Mouse (Mus musculus) T-helper 17 cell (primary cell): ENCODE results near the gene Ddx39b.

Experiments
- in situ Hi-C, 2 experiments: fragments of 300-600 bp; cut with MboI, MseI; formaldehyde crosslinking; loops; 1 replicate in 1 of 2; 2 replicates in 1 of 2; pipeline ENCODE4 v1.15.1; 2025; ENCODE audit warnings: high pct_unique_total_duplicates in 2 of 2

Ddx39b gene

DNA sequence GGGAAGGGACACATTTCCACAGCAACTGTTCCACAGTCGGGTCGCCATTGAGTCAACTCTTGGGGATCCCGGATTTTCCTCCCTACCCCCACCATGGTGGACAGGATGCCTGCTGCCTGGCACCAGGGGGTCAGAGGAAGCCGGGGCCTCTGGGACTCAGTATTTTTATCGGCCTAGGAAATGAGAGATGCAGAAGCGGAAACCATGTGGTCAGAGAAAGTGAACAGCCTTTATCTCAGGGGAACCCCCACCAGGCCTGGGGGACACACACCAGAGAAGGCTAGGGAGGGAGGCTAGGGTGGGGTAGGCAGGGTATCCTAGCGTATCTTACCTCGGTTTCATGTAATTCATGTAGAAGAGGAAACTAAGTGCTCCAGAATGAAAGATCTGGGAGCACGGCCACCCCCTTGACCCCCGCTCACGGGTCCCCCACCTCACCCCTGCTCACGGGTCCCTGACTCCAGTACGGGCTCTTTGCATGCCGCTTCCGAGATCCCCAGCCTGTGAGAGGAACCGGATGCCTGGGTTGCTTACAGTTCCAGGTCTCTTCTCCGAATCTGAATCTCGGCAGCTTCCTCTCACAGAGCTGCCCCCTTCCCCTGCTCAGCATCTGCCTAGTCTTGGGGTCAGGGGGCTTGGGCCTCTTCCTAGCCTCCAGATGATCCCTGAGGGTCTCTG, 22.9 kb upstream of the Ddx39b start:
- in situ Hi-C loops: loop anchor here (10.0 to 25.0 kb wide), 2 partner anchors 824 to 1031 kb away; partner anchors contain the start of genes Psmb8 (in 2 of the 2), Psmb9 (in 2 of the 2), Tap1 (in 2 of the 2) and BC051142 (in 1 of the 2)

DNA sequence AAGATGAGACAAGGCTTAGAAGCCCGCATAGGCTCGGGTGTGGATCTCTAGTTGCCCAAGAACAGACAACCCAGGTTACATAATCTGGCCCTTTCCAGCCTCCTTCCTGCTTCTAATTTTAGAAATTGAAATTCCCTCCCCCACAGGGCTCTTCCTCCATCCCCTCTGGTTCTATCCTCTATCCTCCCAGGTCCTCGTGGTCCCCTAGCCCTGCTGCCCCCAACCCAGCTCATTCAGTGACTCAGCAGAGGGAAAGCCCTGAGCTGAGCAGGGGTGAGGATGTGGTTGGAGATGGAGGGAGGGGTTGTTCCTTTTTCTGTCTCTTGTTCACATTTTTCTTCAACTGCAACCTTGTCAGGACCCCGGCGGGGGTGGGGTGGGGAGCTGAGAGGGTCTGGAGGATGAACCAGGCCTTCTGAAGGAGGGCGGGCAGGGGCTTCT, 21.9 kb upstream of the Ddx39b start:
- in situ Hi-C loops: loop anchor here (10.0 to 25.0 kb wide), 2 partner anchors 825 to 1032 kb away; partner anchors contain the start of genes Psmb8 (in 2 of the 2), Psmb9 (in 2 of the 2), Tap1 (in 2 of the 2) and BC051142 (in 1 of the 2)

DNA sequence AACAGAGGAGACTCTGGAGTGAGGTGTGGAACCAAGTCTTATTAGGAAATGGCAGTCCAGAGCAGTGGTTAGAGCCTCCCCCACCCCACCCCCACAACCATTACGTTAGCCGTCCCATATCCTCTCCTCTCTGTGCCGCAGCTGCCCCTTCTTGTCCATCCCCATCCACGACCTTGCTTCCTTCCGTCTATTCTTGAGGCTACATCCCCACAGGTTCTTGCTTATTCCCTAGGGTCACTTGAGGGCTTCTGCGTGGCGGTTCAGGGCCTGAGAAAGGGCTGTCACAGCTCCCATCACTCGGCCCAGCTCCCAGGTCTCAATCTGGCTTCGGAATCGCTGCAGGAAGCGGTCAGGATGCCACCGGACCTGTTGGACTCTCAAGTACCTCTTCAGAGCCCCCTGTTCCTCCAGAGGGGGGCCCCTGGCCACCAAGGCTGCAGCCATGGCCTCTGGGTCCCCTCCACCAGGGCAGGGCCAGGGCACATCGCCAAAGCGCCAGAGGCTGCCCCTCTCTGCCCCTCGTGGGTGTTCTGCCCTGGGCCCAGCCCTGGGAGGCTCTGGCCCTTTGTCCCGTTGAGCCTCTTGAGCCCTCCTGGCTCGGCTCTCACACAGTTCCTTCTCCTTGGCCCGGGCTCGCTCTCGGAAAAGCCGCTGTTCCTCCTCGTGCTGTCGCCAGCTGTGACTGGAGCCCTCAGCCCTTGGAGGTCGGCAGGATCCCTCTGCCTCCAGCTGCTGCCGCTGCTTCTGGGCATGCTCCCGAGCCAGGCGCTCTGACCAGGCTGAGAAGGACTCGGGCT, 21.2 kb upstream of the Ddx39b start, which contains the start of gene Gm16181:
TSS of gene Gm16181 (plus strand) at position 679 of the 797 bp plus-strand sequence.
- in situ Hi-C loops: loop anchor here (25.0 kb wide), 1 partner anchor 1033 kb away; the partner anchor contains the start of genes Psmb8 (in 2 of the 2), Psmb9 (in 2 of the 2) and Tap1 (in 2 of the 2)

DNA sequence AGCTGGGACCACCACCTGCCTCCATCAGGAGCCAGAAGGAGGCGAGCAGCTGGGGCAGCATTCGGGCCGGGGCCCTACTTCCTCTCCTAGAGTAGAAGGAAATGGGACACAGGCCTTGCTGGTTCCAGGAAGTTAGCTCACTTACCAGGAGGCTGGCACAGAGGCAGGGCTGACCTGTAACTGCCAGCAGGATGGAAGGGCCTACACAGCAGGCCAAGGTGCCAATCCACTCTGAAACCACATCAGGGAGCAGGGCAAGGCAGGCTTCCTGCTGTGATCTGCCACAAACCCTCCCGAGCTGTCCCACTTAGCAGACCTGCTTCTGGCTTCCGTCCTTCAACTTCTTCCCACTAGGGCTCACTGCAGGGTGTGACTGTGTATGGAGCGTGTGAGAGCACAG, 19.2 kb upstream of the Ddx39b start:
- in situ Hi-C loops: loop anchor here (25.0 kb wide), 1 partner anchor 1035 kb away; the partner anchor contains the start of genes Psmb8 (in 2 of the 2), Psmb9 (in 2 of the 2) and Tap1 (in 2 of the 2)

DNA sequence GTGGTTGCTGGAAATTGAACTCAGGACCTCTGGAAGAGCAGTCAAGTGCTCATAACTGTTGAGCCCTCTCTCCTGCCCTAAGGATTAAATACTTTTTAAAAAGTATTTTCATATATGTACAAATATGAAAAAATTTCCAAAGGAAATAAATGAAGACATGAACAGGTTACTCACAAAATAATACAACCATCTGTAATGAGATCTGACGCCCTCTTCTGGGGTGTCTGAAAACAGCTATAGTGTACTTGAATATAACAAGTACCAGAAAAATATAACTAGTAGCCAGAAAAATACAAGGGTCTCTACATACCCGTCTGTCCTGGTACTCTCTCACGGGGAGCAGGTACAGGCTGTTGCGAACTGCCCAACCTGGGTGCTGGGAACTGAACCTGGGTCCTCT, 16.9 kb upstream of the Ddx39b start:
- in situ Hi-C loops: loop anchor here (25.0 kb wide), 2 partner anchors 1037 to 1112 kb away; partner anchors contain the start of genes Psmb8 (in 2 of the 2), Psmb9 (in 2 of the 2), Tap1 (in 2 of the 2) and Brd2 (in 1 of the 2)

DNA sequence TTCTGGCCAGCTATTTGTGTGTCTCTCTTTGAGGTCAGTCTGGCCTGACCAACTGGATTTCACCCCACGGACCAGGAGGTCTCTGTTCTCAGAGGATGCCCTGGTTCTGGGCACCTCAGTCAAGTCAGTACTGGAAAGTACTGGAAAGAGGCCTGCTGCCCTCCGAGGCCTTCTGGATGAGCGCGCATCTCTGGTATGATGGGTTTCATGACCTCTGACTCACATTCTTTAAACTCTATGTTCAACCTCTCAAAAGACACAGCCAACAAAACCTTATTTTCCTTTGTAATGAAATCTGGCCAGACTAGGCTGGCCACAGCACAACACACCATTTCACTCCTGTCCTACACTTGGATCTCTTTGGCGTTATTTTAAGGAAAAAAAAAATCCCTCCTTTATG, 16.1 kb upstream of the Ddx39b start:
- in situ Hi-C loops: loop anchor here in 1 of 2 experiments (25.0 kb wide), 1 partner anchor 1113 kb away; the partner anchor contains the start of genes Brd2 and H2-DMa

DNA sequence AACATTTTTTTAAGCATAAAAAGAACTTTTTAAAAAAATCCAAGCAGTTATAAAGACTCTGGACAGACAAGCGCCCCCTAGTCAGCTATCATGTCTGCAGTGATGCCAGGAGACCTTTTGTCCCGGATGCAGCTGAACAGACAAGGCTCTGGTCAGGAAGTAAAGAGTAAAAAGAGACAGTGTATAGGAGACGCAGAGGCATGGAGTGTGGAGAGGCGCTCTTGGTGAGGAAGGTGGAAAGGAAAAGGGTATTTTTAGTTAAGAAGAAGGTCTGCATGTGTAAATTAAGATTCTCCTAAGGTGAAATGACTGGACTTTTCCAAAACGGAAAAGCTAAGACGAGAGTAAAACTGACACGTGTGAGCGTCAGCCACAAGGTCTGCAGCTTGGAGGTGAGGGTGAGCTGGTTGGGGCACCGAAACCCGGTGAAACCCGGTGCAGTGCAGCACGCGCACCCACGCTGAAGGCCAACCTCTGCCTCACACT, 14.9 kb upstream of the Ddx39b start:
- in situ Hi-C loops: loop anchor here in 1 of 2 experiments (25.0 kb wide), 1 partner anchor 1114 kb away; the partner anchor contains the start of genes Brd2 and H2-DMa

DNA sequence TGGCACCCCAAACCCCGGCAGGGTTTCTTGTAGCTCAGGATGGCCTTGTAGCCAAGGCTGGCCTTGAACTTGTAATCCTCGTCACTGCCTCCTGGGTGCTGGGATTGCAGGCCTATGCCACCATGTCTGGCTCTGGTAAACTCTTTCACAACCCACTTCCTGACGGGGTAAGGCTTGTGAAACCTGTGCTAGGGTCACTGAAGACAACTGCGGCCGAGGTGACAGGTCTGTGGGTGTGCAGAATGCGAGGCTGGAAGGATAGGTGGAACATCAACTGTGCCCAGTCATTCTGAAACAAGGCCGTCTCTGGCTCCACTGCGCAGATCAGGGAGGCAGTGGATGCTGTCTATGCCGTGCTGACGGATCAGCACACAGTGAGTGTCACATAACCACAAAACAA, 10.5 kb upstream of the Ddx39b start:
- in situ Hi-C loops: loop anchor here (5.0 to 25.0 kb wide), 3 partner anchors 59 to 1119 kb away; partner anchors contain the start of genes Brd2 (in 1 of the 2), H2-DMa (in 1 of the 2) and Vars (in 1 of the 2)

DNA sequence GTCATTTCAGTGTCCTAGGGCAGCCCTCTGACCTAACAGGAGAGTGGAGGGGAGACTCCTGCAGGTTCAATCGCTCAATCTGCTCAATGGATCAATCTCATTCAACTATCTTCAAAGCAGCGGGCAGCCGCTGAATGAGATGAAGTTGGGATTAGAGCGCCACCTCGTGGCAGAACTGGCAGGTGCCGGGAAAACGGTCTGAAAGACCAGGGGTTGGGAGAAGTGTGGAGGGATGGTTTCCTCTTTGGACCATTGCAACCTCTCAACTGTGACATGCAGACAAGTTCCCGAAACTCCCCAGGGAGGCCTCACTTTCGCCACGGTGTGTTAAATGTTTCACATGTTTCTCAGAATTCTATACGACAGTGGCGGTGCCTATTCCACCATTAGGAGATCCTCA, 9.5 kb upstream of the Ddx39b start:
- in situ Hi-C loops: loop anchor here (5.0 to 25.0 kb wide), 3 partner anchors 60 to 1120 kb away; partner anchors contain the start of genes Brd2 (in 1 of the 2), H2-DMa (in 1 of the 2) and Vars (in 1 of the 2)

DNA sequence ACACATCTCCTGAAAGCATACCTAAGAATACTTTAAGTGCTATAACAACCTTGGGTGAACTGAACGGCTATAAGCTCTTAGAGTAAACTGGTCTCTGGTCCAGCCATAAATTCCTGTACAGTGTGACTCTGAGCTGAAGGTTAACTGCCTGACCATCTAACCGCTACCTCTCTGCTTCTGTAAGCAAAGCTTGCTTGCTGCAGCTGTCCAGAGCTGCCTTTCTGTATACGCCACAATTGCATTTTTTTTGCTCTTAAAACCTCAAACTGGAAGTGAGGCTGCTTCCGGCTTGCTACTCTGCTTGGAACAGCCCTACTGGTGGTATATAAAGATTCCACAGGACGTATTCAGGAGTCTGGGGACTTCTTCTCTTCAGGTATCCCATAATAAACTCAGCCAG, 8.9 kb upstream of the Ddx39b start:
- in situ Hi-C loops: loop anchor here (5.0 to 25.0 kb wide), 3 partner anchors 60 to 1120 kb away; partner anchors contain the start of genes Brd2 (in 1 of the 2), H2-DMa (in 1 of the 2) and Vars (in 1 of the 2)

DNA sequence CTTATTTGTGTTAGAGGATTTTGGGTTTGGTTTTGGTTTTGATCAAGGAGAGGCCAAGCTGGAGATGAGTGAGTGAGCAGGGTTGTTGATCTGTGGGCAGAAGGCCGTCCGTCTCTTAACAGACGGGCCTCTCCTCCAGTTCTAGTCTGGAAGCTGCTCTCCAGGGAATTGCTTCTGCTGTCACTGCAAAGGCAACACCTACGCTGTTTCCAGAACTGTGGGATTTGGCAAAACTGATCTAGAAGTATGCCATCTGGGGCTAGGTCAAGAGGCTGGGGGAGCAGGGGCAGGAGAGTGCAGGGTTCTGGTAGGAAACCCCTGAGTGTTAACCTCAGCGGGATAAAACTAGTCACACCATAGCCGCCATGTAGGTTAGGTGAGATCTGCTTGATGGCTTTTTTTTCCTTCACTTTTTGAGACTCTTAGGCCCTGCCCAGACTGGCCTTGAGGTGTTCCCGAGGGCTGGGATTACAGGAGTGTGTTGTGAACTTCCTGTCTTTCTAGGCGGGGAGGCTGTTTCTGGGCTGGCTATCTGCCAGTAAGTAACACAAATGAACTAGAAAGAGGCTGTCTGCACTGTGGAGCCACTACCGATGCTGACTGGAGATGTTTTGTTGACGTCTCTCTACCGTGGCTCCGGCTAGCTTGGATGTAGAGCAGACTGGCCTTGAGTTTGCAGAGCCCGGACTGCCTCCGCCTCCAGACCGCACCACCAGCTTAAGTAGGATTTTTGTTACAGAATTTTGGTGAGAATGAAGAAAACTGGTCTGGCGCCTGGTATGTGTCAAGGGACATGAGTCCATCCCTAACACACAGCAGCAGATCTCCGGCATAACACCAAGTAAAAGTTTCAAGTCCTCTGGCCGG, 8.2 kb upstream of the Ddx39b start, which contains the start of gene Atp6v1g2:
TSS of gene Atp6v1g2 (plus strand) at position 547 of the 867 bp plus-strand sequence.
- in situ Hi-C loops: loop anchor here (5.0 to 25.0 kb wide), 3 partner anchors 61 to 1121 kb away; partner anchors contain the start of genes Brd2 (in 1 of the 2), H2-DMa (in 1 of the 2) and Vars (in 1 of the 2)

DNA sequence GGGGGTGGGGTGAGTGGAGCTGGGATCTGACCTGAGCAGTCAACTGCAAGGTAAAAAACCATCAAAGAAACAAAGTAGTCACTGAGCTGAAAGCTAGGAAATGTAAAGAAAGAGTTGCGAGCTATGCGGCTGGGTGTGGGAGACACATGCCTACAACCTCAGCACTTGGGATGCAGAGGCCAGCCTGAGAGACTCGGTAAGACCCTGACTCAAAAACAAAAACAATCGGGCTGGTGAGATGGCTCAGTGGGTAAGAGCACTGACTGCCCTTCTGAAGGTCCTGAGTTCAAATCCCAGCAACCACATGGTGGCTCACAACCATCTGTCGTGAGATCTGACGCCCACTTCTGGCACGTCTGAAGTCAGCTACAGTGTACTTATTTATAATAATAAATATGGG, 7.5 kb upstream of the Ddx39b start:
- in situ Hi-C loops: loop anchor here (5.0 to 25.0 kb wide), 3 partner anchors 62 to 1122 kb away; partner anchors contain the start of genes Brd2 (in 1 of the 2), H2-DMa (in 1 of the 2) and Vars (in 1 of the 2)

DNA sequence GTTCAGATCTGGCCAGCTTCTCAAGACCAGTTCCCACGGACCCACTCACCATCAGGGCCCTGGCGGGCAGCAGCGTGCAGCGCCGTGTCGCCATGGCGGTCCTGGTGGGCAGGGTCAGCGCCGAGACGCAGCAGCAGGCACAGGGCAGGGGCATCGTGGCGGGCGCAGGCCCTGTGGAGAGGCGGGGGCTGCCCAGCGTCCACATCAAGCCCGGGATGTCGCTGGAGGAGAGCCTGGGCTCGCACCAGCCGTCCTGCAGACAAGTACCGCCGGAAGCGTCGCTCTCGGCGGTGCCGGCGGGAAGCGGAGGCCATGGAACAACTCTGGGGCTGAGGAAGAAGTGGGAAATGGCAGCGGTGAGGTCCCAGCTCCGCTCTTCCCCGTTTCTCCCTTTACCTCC, 6.6 kb upstream of the Ddx39b start:
- in situ Hi-C loops: loop anchor here (5.0 to 25.0 kb wide), 4 partner anchors 33 to 1123 kb away; partner anchors contain the start of genes Brd2 (in 1 of the 2), H2-DMa (in 1 of the 2), Tnf (in 1 of the 2) and Vars (in 1 of the 2)

DNA sequence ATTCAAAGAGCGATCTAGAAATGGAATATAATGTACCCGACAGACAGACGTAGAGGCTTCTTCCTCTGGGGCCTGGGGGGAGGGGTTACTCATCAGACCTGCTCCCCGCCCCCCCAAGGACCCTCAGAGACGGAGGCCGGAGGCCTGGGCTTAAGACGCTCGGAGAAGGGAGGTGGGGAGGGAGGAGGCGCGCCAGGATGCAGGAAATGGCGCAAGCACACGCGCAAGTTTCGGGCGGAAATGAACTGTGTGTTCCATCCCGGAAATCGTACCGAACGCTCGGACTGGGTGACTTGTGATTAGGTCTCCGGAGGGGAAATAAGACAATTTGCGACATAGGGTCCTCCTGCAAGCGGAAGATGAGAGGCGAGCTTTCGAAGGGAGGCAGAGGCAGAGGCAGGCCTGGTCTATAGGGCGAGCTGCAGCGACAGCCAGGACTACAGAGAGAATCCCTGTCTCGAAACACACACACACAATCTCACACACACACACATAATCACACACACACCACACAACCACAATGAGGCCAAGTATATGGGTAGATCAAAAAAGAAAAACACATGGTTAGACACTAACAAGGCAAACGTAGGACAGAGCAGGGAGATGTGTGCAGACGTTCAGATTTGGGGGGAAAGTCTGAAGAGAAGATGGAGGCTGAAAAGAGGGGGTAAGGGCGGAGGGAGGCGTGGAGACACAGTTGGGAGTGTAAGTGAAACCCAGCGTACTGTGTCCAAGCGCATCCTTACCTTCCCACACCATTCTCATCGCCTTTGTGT, 5.7 kb upstream of the Ddx39b start, which contains the start of gene Nfkbil1:
TSS of gene Nfkbil1 (minus strand) at position 179 of the 776 bp plus-strand sequence.
- in situ Hi-C loops: loop anchor here (5.0 to 25.0 kb wide), 3 partner anchors 34 to 1124 kb away; partner anchors contain the start of genes Brd2 (in 1 of the 2), H2-DMa (in 1 of the 2), Tnf (in 1 of the 2) and Vars (in 1 of the 2)

DNA sequence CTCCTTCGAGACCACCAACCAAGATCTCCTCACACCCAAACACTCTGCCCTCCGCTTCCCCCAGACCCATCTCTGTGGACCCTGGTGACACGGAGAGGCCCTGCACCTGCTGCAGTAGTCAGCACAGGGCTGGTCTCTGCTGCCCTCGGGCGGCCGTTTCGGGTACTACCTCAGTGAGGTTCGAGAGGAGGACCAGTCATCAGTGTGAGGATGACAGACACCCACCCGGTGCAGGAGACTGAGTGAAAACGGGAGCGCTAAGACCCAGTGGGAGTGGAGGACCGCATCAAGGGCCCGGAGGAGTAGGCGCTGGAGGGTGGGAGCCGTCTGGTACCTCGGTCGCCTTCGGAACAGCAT, 5.2 kb upstream of the Ddx39b start:
- in situ Hi-C loops: loop anchor here (5.0 to 25.0 kb wide), 3 partner anchors 34 to 1124 kb away; partner anchors contain the start of genes Brd2 (in 1 of the 2), H2-DMa (in 1 of the 2), Tnf (in 1 of the 2) and Vars (in 1 of the 2)

DNA sequence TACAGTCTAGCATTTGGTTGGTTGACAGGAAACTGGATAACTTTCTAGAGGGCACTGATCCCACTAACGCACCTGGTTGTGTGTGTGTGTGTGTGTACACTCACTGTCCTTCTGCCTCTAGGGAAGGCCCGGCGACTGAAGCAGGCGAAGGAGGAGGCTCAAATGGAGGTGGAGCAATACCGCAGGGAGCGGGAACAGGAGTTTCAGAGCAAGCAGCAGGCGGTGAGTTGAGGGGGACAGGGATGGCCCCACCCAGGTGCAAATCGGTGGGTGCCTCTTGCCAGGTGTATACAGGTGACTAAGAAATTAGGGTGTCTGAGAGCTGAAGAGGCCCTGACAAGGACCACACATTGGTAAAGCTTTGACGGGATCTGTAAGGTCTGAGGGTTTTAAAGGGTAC, 4.5 kb upstream of the Ddx39b start:
- in situ Hi-C loops: loop anchor here (5.0 to 25.0 kb wide), 3 partner anchors 35 to 1125 kb away; partner anchors contain the start of genes Brd2 (in 1 of the 2), H2-DMa (in 1 of the 2), Tnf (in 1 of the 2) and Vars (in 1 of the 2)

DNA sequence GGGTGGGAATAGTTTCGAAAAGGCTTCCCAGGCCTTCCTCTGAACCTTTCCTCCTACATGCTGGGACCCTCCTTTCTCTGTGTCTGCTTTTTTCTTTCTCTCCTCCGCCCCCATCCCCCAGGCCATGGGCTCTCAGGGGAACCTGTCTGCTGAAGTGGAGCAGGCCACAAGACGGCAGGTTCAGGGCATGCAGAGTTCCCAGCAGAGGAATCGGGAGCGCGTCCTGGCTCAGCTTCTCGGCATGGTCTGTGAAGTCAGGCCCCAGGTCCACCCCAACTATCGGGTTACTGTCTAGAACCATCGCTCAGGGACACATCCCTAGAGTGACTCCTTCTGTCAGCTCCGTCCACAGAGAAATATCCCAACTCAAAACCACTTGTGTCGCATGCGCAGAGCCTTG, 4.0 kb upstream of the Ddx39b start:
- in situ Hi-C loops: loop anchor here (5.0 to 25.0 kb wide), 3 partner anchors 35 to 1125 kb away; partner anchors contain the start of genes Brd2 (in 1 of the 2), H2-DMa (in 1 of the 2), Tnf (in 1 of the 2) and Vars (in 1 of the 2)

DNA sequence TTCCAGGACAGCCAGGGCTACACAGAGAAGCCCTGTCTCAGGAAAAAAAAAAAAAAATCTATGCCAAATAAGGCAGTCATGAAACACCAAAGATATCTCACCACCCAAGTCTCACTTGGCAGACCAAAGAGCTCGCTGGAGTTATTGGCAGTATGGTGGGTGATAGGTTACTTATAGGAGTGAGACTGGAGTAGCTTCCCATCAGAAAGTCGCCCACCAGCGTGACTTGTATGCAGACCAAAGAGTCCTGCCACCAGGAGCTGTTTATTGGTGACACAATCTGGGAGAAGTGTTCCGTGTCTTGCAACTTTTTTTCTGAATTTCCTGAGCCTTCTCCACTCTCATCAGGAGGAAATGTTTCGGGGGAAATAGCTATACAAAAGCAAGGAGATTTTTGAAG, 1.8 kb upstream of the Ddx39b start:
- in situ Hi-C loops: loop anchor here (5.0 to 25.0 kb wide), 4 partner anchors 37 to 1127 kb away; partner anchors contain the start of genes Vars (in 2 of the 2), Brd2 (in 1 of the 2), H2-DMa (in 1 of the 2) and Tnf (in 1 of the 2)
